Mouse (Mus musculus): ENCODE measurements around the gene Nt5c. TPM values are rescaled to one million over a fixed set of nuclear protein-coding genes. Genes with fewer than 3 reads are reported as not detected.
"Not testable (repeated sequence)": the region's sequence is repeated elsewhere in the genome, so short reads cannot be mapped to it uniquely, and the experiment has no call there.

The Nt5c gene
- total RNA-seq, 2 experiments from 2014 or later = 24.6 to 26.7 TPM

- DNase-seq = no peak
- intact Hi-C loops (cut with DNase I) = loop anchor here (2.0 kb wide), 1 partner anchor 47 kb away; no protein-coding TSS in a partner anchor
Measured at GRCm38 (mm10) chr11:115475758-115476237, 15.9 kb downstream of the Nt5c start.

GRCm38 (mm10) chr11:115475025-115475757 is 16.5 kb downstream of the Nt5c start, which contains the start of gene Armc7:
Gene Armc7 (plus strand): TSS chr11:115475667.
- peak; percentile 96 to 98 for DNase-seq
- intact Hi-C loops (cut with DNase I) = loop anchor here (2.0 kb wide), 1 partner anchor 46 kb away; no protein-coding TSS in a partner anchor

GRCm38 (mm10) chr11:115473626-115474275 is 17.9 kb downstream of the Nt5c start:
- intact Hi-C loops (cut with DNase I) = loop anchor here (1.0 to 2.0 kb wide), 3 partner anchors 15 to 114 kb away; no protein-coding TSS in a partner anchor
- peak; percentile 95 to 96 for DNase-seq

GRCm38 (mm10) chr11:115472183-115472582 is 19.5 kb downstream of the Nt5c start:
- DNase-seq = peak in 1 of 2 experiments; percentile 37
- intact Hi-C loops (cut with DNase I) = no loop called here

DNA sequence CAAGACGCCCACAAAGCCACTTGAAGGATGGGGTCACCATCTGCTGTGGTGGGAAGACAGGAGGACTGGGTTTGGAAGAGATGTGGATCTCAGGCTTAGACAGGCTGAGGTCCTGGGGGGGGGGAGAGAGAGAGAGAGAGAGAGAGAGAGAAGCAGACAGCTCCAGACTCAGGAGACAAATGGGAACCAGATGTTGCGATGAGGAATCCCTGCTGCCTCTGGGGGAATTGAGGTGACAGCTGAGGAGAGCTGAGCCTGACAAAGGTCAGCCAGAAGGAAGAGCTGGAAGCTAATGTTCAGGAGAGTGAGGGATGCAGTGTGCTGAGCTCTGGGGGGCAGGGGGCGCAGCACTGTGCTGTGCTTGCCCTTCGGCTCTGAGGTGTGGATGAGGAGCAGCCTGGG is 24.4 kb downstream of the Nt5c start:
- no peak for DNase-seq
- intact Hi-C loops (cut with DNase I) = no loop called here

- no peak for DNase-seq
- intact Hi-C loops (cut with DNase I) = no loop called here
Measured at GRCm38 (mm10) chr11:115464851-115465250, 26.8 kb downstream of the Nt5c start.

- intact Hi-C loops (cut with DNase I) = no loop called here
- DNase-seq = no peak
Measured at GRCm38 (mm10) chr11:115463397-115463796, 28.3 kb downstream of the Nt5c start.

GRCm38 (mm10) chr11:115462243-115462891 is 29.3 kb downstream of the Nt5c start, which contains the start of gene Slc16a5:
Gene Slc16a5 (plus strand): TSS chr11:115462474.
- intact Hi-C loops (cut with DNase I) = no loop called here
- DNase-seq = no peak

GRCm38 (mm10) chr11:115461846-115462242 is 29.8 kb downstream of the Nt5c start:
- intact Hi-C loops (cut with DNase I) = no loop called here
- DNase-seq = no peak

- DNase-seq = no peak
- intact Hi-C loops (cut with DNase I) = no loop called here
Measured at GRCm38 (mm10) chr11:115460976-115461375, 30.7 kb downstream of the Nt5c start.

DNA sequence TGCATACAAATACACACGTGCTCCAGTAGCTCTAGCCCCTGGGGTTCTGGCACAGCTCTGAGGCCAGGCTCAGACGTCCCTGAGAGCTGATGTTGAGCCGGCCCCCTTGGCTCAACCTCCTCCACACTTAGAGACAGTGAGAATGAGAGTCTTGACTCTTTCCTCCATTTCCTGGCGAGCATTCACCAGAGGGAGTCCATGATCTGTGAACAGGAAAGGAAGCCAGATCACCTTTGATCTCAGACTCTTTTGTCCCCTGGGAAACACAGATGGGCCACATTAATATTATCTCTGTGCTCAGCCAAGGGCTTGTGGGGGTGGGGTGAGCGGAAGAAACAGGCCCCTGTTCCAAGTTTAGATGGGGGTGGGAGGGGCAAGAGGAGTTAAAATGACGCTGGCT is 34.3 kb downstream of the Nt5c start:
- intact Hi-C loops (cut with DNase I) = no loop called here
- DNase-seq = peak in 1 of 2 experiments; percentile 34

DNA sequence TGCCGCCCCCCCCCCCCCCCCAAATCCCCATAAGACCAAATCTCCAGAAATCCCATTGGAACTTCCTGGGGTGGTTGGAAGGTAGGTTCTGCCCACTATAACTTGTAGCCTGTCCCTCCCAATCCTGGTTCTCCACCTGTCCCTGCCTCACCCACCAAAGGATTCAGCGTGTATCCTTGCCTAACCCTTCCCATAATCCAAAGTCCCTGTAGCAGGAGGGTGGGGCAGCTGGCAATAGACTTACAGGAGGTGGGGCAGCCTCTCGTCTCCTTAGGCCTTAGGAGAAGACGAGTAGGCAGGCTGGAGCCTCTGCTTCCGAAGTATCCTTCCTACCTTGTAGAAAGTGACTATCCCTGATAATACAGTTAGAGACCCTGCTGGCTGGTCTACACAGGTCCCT is 35.5 kb downstream of the Nt5c start:
- intact Hi-C loops (cut with DNase I) = no loop called here
- no peak for DNase-seq

DNA sequence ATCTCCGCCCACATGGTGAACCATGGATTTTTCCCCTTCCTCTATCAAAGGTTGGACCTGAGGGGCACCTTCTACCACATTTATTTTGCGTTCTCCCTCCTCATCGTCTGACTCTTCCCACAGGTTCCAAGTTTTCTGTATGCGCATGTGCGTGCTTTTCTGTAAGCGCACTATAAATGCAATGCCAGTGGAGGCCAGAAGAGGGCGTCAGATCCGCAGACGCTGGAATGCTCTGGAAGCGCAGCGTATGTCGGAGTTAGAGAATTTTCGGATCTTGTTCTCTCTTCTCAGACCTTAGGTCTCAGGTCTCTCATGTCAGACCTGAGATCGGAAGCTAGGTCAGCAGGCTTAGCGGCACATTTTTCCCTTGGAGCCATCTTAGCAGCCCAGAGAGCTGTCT is 36.0 kb downstream of the Nt5c start:
- intact Hi-C loops (cut with DNase I) = no loop called here
- no peak for DNase-seq

DNA sequence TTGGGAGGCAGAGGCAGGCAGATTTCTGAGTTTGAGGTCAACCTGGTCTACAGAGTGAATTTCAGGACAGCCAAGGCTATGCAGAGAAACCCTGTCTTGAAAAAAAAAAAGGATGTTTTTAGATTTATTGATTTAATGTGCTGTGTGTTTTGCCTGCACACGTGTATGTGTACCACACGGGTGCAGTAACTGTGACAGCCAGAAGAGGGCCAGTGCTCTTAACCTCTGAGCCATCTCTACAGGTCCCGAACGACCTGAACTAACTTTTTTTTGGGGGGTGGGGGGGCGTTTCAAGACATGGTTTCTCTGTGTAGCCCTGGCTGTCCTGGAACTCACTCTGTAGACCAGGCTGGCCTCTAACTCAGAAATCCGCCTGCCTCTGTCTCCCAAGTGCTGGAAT is 36.8 kb downstream of the Nt5c start:
- intact Hi-C loops (cut with DNase I); DNase-seq: not testable (repeated sequence)

DNA sequence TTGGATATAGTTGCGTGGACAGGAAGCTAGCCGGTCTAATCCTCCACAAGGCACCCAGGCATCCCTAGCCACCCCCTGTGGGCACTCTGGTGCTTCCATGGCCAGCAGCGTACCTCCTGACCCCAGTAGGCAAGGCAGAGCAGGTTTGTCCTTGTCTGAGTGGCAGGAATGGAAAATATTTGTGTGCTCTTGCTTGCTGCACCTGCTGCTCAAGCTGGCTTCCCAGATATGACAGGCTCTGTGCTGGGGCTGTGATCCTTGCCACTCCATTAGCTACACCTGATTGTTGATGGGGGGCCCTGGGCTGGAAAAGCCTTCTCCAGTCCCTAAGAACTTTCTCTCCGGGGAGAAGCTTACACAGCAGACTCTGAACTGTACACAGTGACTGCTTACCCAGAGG is 38.4 kb downstream of the Nt5c start:
- intact Hi-C loops (cut with DNase I) = no loop called here
- DNase-seq = no peak

DNA sequence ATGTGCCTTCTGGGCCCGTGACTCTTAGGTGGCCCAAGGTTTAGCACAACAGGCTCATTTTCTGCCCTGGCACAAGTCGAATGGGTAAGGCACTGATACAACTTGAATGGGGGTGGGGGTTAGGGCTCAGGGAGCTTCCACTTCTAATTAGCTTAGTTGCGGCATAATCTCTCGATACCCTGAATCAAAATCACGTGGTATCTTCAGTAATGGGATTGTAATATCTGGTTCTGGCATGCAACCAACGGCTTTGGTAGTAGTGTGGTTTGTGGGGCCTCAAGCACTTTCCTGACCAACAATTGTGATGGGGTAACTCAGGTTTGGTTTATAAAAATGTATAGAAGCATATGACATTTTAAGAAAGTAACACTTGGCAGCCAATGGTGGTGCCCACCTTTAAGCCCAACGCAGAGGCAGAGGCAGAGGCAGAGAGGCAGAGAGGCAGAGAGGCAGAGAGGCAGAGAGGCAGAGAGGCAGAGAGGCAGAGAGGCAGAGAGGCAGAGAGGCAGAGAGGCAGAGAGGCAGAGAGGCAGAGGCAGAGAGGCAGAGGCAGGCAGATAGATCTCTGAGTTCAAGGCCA is 39.3 kb downstream of the Nt5c start:
- no peak for DNase-seq
- intact Hi-C loops (cut with DNase I) = no loop called here

- DNase-seq = no peak
- intact Hi-C loops (cut with DNase I) = no loop called here
Measured at GRCm38 (mm10) chr11:115451781-115452241, 39.9 kb downstream of the Nt5c start.

- DNase-seq = no peak
- intact Hi-C loops (cut with DNase I) = no loop called here
Measured at GRCm38 (mm10) chr11:115450176-115450575, 41.5 kb downstream of the Nt5c start.

DNA sequence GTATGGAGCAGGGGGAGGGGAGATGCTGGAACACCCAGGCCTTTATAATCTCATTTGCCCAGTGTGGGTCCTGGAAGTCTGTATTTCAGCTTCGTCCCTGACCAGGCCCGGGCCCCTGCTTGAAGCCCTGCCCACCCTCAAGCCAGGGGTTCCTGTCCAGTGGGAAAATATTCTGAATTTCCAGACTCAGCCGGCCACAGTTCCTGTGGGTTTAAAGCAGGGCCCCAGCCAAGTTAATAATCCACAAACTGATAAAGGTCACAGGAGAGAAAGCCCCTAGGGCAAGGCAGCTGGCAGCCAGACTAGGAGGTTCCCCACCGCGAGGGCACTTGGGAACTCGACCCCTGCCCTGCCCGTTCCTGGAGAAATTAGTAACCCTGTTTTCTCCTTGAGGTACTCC is 42.7 kb downstream of the Nt5c start:
- no peak for DNase-seq
- intact Hi-C loops (cut with DNase I) = no loop called here

- intact Hi-C loops (cut with DNase I) = no loop called here
Measured at GRCm38 (mm10) chr11:115448075-115448474, 43.6 kb downstream of the Nt5c start.

More at GRCm38 (mm10) chr11:115448075-115448474, 43.6 kb downstream of the Nt5c start:
- no peak for DNase-seq

Measured in heart, postnatal 10 days (tissue).